Mouse (Mus musculus) forebrain, postnatal 0 days (tissue): Measurements from ENCODE around the gene Lhfp. TPM values are rescaled to one million over a fixed set of nuclear protein-coding genes. Genes with fewer than 3 reads are reported as not detected.
"Not testable (repeated sequence)": the region's sequence is repeated elsewhere in the genome, so short reads cannot be mapped to it uniquely, and the experiment has no call there.

ENCODE experiments used
- ATAC-seq: fragments of 200-750 bp; cut with Nextera tagmentation; 2 replicates; pipeline ENCODE4 v1.8.0; 2017; ENCODE audit warnings: mild to moderate bottlenecking, moderate library complexity
- DNase-seq: peaks from one replicate; pipeline ENCODE4 v3.0.0-alpha.2; 2015
- H3K27ac ChIP-seq: fragments of 300-500 bp; sonication (generic); 2 replicates; pipeline ENCODE4 v1.5.1; 2014; ENCODE audit warnings: low read depth, mild to moderate bottlenecking, antibody characterized with exemption, low read length, moderate library complexity, mixed read lengths
- H3K27me3 ChIP-seq: fragments of 300-500 bp; sonication (generic); 2 replicates; pipeline ENCODE4 v1.6.1; 2014; ENCODE audit warnings: mild to moderate bottlenecking, low read length, mixed read lengths; ENCODE audit not compliant: insufficient read depth
- H3K36me3 ChIP-seq: fragments of 300-500 bp; sonication (generic); 2 replicates; pipeline ENCODE4 v1.6.1; 2014; ENCODE audit warnings: mild to moderate bottlenecking, moderate library complexity; ENCODE audit not compliant: insufficient read depth
- H3K4me1 ChIP-seq: fragments of 300-500 bp; sonication (generic); 2 replicates; pipeline ENCODE4 v1.6.1; 2014; ENCODE audit warnings: antibody characterized with exemption; ENCODE audit not compliant: insufficient read depth
- H3K4me2 ChIP-seq: fragments of 300-500 bp; sonication (generic); 2 replicates; pipeline ENCODE4 v1.6.1; 2014; ENCODE audit warnings: low read depth, mild to moderate bottlenecking, moderate library complexity
- H3K4me3 ChIP-seq: fragments of 300-500 bp; sonication (generic); 2 replicates; pipeline ENCODE4 v1.5.1; 2014; ENCODE audit warnings: low read depth, low read length, mixed read lengths
- H3K9ac ChIP-seq: fragments of 300-500 bp; sonication (generic); 2 replicates; pipeline ENCODE4 v1.6.1; 2014; ENCODE audit warnings: mild to moderate bottlenecking
- H3K9me3 ChIP-seq: fragments of 300-500 bp; sonication (generic); 2 replicates; pipeline ENCODE4 v1.6.1; 2016; ENCODE audit warnings: low read length
- CTCF ChIP-seq: sonication (generic); IDR thresholded peaks from 2 replicates; pipeline ENCODE4 v1.5.1; 2016; ENCODE audit warnings: antibody characterized with exemption, control low read depth, low read depth
- WGBS: fragments of 180-500 bp; shearing (Covaris S2); extraction: QIAGEN DNeasy Blood & Tissue Kit; methylation state at CpG from one replicate; pipeline ENCODE4 v1.1.7; 2014; 5-methylcytosine and 5-hydroxymethylcytosine counted together
- polyA plus RNA-seq: library from polyadenylated mRNA; unstranded; fragments of >200 nt; fragmentation: Nextera tagmentation; extraction: Ambion mirVana; gene quantifications from 2 replicates; pipeline ENCODE4 v1.2.1, GENCODE M21; 2015
- total RNA-seq: library from RNA; depleted of rRNA; stranded (reverse); fragments of >200 nt; gene quantifications from 2 replicates; pipeline ENCODE4 v1.2.3, GENCODE M21; 2014

Lhfp gene
- total and polyA plus RNA-seq, 2 experiments from 2014 or later: 44.7 to 60.8 TPM

- Histone ChIP-seq H3K4me2 (no peak overlapping the region), H3K36me3 (no peaks in the 10 kb centered on the region), H3K27ac (no peak overlapping the region), H3K27me3 (no peaks in the 10 kb centered on the region), H3K4me1 (no peaks in the 10 kb centered on the region), H3K9ac (no peak overlapping the region), H3K4me3 (no peak overlapping the region), H3K9me3 (no peaks in the 10 kb centered on the region)
- DNase-seq: no peak
- WGBS: 37% methylated on average over 3 of the region's 3 CpGs
- no peak for ATAC-seq
- TF ChIP-seq CTCF: no peak
These were observed 68.6 kb downstream of the Lhfp start for GRCm38 (mm10) chr3:53109879-53110278.

DNA sequence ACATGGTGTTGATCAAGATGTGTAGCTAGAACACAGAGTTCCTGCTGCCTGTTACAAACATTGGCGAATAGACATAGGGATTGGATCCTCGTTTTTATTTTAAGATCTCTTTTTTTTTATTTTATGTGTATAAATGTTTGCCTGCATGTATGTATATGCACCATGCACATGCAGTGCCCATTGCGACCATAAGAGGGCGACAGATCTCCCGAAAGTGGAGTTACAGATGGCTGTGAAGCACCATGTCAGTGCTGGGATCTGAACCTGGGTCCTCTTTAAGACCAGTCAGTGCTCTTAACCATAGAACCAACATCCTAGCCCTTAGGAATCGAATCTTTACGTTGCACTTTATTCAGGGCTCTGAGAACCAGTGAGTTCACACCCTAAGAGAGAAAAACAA is 70.7 kb downstream of the Lhfp start:
- Histone ChIP-seq H3K9ac (no peak overlapping the region), H3K27ac (no peak overlapping the region), H3K4me1 (no peaks in the 10 kb centered on the region), H3K36me3 (no peaks in the 10 kb centered on the region), H3K4me2 (no peak overlapping the region), H3K4me3 (no peak overlapping the region), H3K9me3 (no peaks in the 10 kb centered on the region), H3K27me3 (no peaks in the 10 kb centered on the region)
- TF ChIP-seq CTCF: peak; percentile 44; the same call in 1 of the 2 replicates
- WGBS: 94% methylated on average over 7 of the region's 7 CpGs
- DNase-seq (no peak), ATAC-seq (no peak)

DNA sequence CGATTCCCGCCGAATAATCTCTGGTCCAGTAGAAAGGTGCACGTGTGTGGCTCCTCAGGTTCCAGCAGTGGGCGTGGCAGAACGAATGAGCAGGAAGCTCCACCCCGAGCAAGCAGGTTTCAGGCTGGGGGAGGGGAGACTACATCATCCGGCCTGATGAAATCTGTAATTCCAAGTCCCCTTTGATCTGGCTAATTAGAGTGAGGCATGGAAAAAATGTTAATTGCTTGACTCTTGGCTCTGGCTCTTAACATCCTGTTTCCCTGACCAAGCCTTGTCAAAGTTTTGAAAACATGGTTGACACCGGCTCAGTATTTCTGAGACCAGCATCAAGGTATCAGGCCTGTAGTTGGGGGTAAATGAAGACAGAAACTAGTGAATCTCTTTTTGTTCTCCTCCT is 77.4 kb downstream of the Lhfp start:
- 59% methylated on average over 4 of the region's 9 CpGs for WGBS
- not testable (repeated sequence) for H3K4me3 ChIP-seq, ATAC-seq, DNase-seq, H3K4me2 ChIP-seq, H3K36me3 ChIP-seq, H3K9ac ChIP-seq, H3K27me3 ChIP-seq, H3K4me1 ChIP-seq, H3K27ac ChIP-seq, H3K9me3 ChIP-seq

GRCm38 (mm10) chr3:53119978-53120377 is 78.7 kb downstream of the Lhfp start:
- Histone ChIP-seq H3K27me3 (no peaks in the 10 kb centered on the region), H3K4me3 (no peak overlapping the region), H3K4me1 (no peaks in the 10 kb centered on the region), H3K4me2 (no peak overlapping the region), H3K36me3 (no peaks in the 10 kb centered on the region), H3K9ac (no peak overlapping the region), H3K27ac (no peak overlapping the region), H3K9me3 (no peaks in the 10 kb centered on the region)
- WGBS: 94% methylated on average over 6 of the region's 6 CpGs
- no peak for ATAC-seq
- no peak for TF ChIP-seq CTCF
- DNase-seq: no peak

DNA sequence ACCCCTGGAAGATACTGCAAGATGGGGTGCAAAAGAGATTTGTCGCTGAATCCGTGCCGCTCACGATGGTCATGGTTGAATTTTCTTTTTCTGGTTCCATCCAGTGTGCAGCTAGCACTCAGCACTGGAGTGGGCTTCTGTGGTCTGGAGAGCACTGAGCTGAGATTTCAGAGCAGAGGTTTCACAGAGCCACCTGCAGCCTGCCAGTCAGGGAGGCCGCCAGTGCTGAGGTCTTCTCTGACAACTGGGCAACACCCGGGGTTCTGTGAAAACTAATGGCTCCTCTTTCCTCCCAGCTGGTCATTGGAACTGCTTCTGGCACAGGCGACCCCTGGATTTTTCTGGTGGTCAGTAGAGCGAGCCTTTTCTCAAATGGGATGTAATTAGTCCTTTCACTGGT is 84.2 kb downstream of the Lhfp start:
- Histone ChIP-seq H3K9ac (no peak overlapping the region), H3K4me3 (no peak overlapping the region), H3K36me3 (no peaks in the 10 kb centered on the region), H3K27me3 (no peaks in the 10 kb centered on the region), H3K9me3 (no peaks in the 10 kb centered on the region), H3K27ac (no peak overlapping the region), H3K4me2 (no peak overlapping the region), H3K4me1 (no peaks in the 10 kb centered on the region)
- DNase-seq (no peak), ATAC-seq (no peak)
- no peak for TF ChIP-seq CTCF
- WGBS: 75% methylated on average over 8 of the region's 8 CpGs

GRCm38 (mm10) chr3:53138785-53139184 is 97.5 kb downstream of the Lhfp start:
- TF ChIP-seq CTCF: no peak
- H3K4me1 ChIP-seq: no peaks in the 10 kb centered on the region
- H3K9ac ChIP-seq: no peak overlapping the region
- 94% methylated on average over 2 of the region's 2 CpGs for WGBS
- H3K4me2 ChIP-seq: no peak overlapping the region
- H3K27me3 ChIP-seq: no peaks in the 10 kb centered on the region
- ATAC-seq: no peak
- H3K9me3 ChIP-seq: no peaks in the 10 kb centered on the region
- no peak overlapping the region for H3K4me3 ChIP-seq
- H3K27ac ChIP-seq: no peak overlapping the region
- DNase-seq: no peak
- no peaks in the 10 kb centered on the region for H3K36me3 ChIP-seq

GRCm38 (mm10) chr3:53139205-53139604 is 97.9 kb downstream of the Lhfp start:
- no peak for ATAC-seq
- no peak overlapping the region for H3K27ac ChIP-seq

GRCm38 (mm10) chr3:53139642-53140041 is 98.3 kb downstream of the Lhfp start:
- H3K4me3 ChIP-seq: no peak overlapping the region
- H3K4me2 ChIP-seq: no peak overlapping the region
- no peaks in the 10 kb centered on the region for H3K4me1 ChIP-seq
- 82% methylated on average over 5 of the region's 5 CpGs for WGBS
- DNase-seq: no peak
- no peak overlapping the region for H3K9ac ChIP-seq
- H3K9me3 ChIP-seq: no peaks in the 10 kb centered on the region
- no peaks in the 10 kb centered on the region for H3K36me3 ChIP-seq
- ATAC-seq: no peak
- no peak overlapping the region for H3K27ac ChIP-seq
- TF ChIP-seq CTCF: no peak
- H3K27me3 ChIP-seq: no peaks in the 10 kb centered on the region

More at GRCm38 (mm10) chr3:53139205-53139604, 97.9 kb downstream of the Lhfp start:
- Histone ChIP-seq H3K4me2 (no peak overlapping the region), H3K4me3 (no peak overlapping the region), H3K9ac (no peak overlapping the region), H3K9me3 (no peaks in the 10 kb centered on the region), H3K4me1 (no peaks in the 10 kb centered on the region), H3K36me3 (no peaks in the 10 kb centered on the region), H3K27me3 (no peaks in the 10 kb centered on the region)
- no peak for DNase-seq
- TF ChIP-seq CTCF: no peak
